Mouse (Mus musculus): ENCODE measurements around the gene Cabp7. TPM values are rescaled to one million over a fixed set of nuclear protein-coding genes. Genes with fewer than 3 reads are reported as not detected.

Cabp7 gene
- total RNA-seq (2021), result 10 to 100 TPM; 59.4 to 62.2 TPM
- long read RNA-seq, transcript Cabp7-201 (5 exons, 2,628 nt), result major isoform, 55 of 66 reads
- long read RNA-seq, partial matches to known transcripts, result 2 of 66 reads
- long read RNA-seq, other reads (novel, unspliced or antisense), result 9 of 66 reads

GRCm38 (mm10) chr11:4746733-4747132 lies at the start of gene Cabp7:
Gene Cabp7 (minus strand): TSS chr11:4746778.
- DNase-seq (ENCODE audit: low spot score in 2 of 2), result no peak

GRCm38 (mm10) chr11:4793006-4793405 lies 46.4 kb upstream of the Cabp7 start:
- no peak for DNase-seq (ENCODE audit: low spot score in 2 of 2)

- no peak for DNase-seq (ENCODE audit: low spot score in 2 of 2)
Observed at GRCm38 (mm10) chr11:4791549-4791948, 45.0 kb upstream of the Cabp7 start.

- no peak for DNase-seq (ENCODE audit: low spot score in 2 of 2)
Observed at GRCm38 (mm10) chr11:4789691-4790090, 43.1 kb upstream of the Cabp7 start.

GRCm38 (mm10) chr11:4784629-4785142 lies 38.1 kb upstream of the Cabp7 start:
- no peak for DNase-seq (ENCODE audit: low spot score in 2 of 2)

- no peak for DNase-seq (ENCODE audit: low spot score in 2 of 2)
Observed at GRCm38 (mm10) chr11:4783116-4783515, 36.5 kb upstream of the Cabp7 start.

- no peak for DNase-seq (ENCODE audit: low spot score in 2 of 2)
Observed at GRCm38 (mm10) chr11:4780927-4781326, 34.3 kb upstream of the Cabp7 start.

- peak; percentile 72 to 74 for DNase-seq (ENCODE audit: low spot score in 2 of 2)
Observed at GRCm38 (mm10) chr11:4772925-4773324, 26.3 kb upstream of the Cabp7 start.

GRCm38 (mm10) chr11:4771756-4772155 lies 25.2 kb upstream of the Cabp7 start:
- DNase-seq (ENCODE audit: low spot score in 2 of 2), result no peak

GRCm38 (mm10) chr11:4769881-4770280 lies 23.3 kb upstream of the Cabp7 start:
- DNase-seq (ENCODE audit: low spot score in 2 of 2), result no peak

GRCm38 (mm10) chr11:4769293-4769692 lies 22.7 kb upstream of the Cabp7 start:
- no peak for DNase-seq (ENCODE audit: low spot score in 2 of 2)

GRCm38 (mm10) chr11:4768399-4768798 lies 21.8 kb upstream of the Cabp7 start:
- DNase-seq (ENCODE audit: low spot score in 2 of 2), result peak in 1 of 2 experiments; percentile 55

- no peak for DNase-seq (ENCODE audit: low spot score in 2 of 2)
Observed at GRCm38 (mm10) chr11:4764476-4764875, 17.9 kb upstream of the Cabp7 start.

- DNase-seq (ENCODE audit: low spot score in 2 of 2), result no peak
Observed at GRCm38 (mm10) chr11:4763631-4764030, 17.1 kb upstream of the Cabp7 start.

GRCm38 (mm10) chr11:4762511-4762910 lies 15.9 kb upstream of the Cabp7 start:
- DNase-seq (ENCODE audit: low spot score in 2 of 2), result no peak

GRCm38 (mm10) chr11:4761991-4762390 lies 15.4 kb upstream of the Cabp7 start:
- no peak for DNase-seq (ENCODE audit: low spot score in 2 of 2)

- DNase-seq (ENCODE audit: low spot score in 2 of 2), result no peak
Observed at GRCm38 (mm10) chr11:4760438-4760837, 13.9 kb upstream of the Cabp7 start.

- no peak for DNase-seq (ENCODE audit: low spot score in 2 of 2)
Observed at GRCm38 (mm10) chr11:4757789-4758158, 11.2 kb upstream of the Cabp7 start.

GRCm38 (mm10) chr11:4756984-4757788 lies 10.6 kb upstream of the Cabp7 start:
- no peak for DNase-seq (ENCODE audit: low spot score in 2 of 2)

GRCm38 (mm10) chr11:4756460-4756859 lies 9.9 kb upstream of the Cabp7 start:
- DNase-seq (ENCODE audit: low spot score in 2 of 2), result no peak

GRCm38 (mm10) chr11:4754867-4755266 lies 8.3 kb upstream of the Cabp7 start:
- DNase-seq (ENCODE audit: low spot score in 2 of 2), result no peak

- no peak for DNase-seq (ENCODE audit: low spot score in 2 of 2)
Observed at GRCm38 (mm10) chr11:4754036-4754435, 7.5 kb upstream of the Cabp7 start.

GRCm38 (mm10) chr11:4752836-4753235 lies 6.3 kb upstream of the Cabp7 start:
- DNase-seq (ENCODE audit: low spot score in 2 of 2), result no peak
